Mouse (Mus musculus) MEL (cell line): ENCODE data around the gene Arhgap23. TPM values are rescaled to one million over a fixed set of nuclear protein-coding genes. Genes with fewer than 3 reads are reported as not detected.

Experiments used
- DNase-seq: peaks from one replicate; pipeline ENCODE4 v3.0.0; 2011; ENCODE audit warnings: low read depth, low spot score
- H3K27ac ChIP-seq: 2 replicates; pipeline ENCODE4 v1.5.1; 2012; ENCODE audit warnings: low read depth, mild to moderate bottlenecking, control low read depth, low read length, moderate library complexity; ENCODE audit not compliant: control insufficient read depth
- H3K27me3 ChIP-seq, 2 experiments: fragments of 150-350 bp in 1 of 2; sonication (generic) in 1 of 2; 2 replicates each; pipeline ENCODE4 v1.6.1; 2012; ENCODE audit warnings: low read length in 2 of 2, mild to moderate bottlenecking in 2 of 2, improper control_type of control experiment in 1 of 2, moderate library complexity in 1 of 2; ENCODE audit not compliant: insufficient read depth in 2 of 2, control insufficient read depth in 1 of 2
- H3K36me3 ChIP-seq, 2 experiments: 2 replicates each; pipeline ENCODE4 v1.6.1; 2012 to 2014; ENCODE audit warnings: low read length in 2 of 2, improper control_type of control experiment in 1 of 2, inconsistent platforms in 1 of 2, mild to moderate bottlenecking in 1 of 2; ENCODE audit not compliant: insufficient read depth in 2 of 2, control insufficient read depth in 1 of 2
- H3K4me1 ChIP-seq, 2 experiments: fragments of 150-350 bp in 1 of 2; sonication (generic) in 1 of 2; 2 replicates each; pipeline ENCODE4 v1.6.1; 2012; ENCODE audit warnings: low read length in 2 of 2, improper control_type of control experiment in 1 of 2, mild to moderate bottlenecking in 1 of 2; ENCODE audit not compliant: insufficient read depth in 2 of 2, control insufficient read depth in 1 of 2
- H3K4me3 ChIP-seq, 2 experiments: fragments of 150-350 bp in 1 of 2; sonication (generic) in 1 of 2; 2 replicates each; pipeline ENCODE4 v1.5.1; 2012; ENCODE audit warnings: low read depth in 2 of 2, low read length in 2 of 2, mild to moderate bottlenecking in 2 of 2, moderate library complexity in 2 of 2, control low read depth in 1 of 2, improper control_type of control experiment in 1 of 2; ENCODE audit not compliant: control insufficient read depth in 1 of 2, insufficient read depth in 1 of 2
- H3K79me2 ChIP-seq: 2 replicates; pipeline ENCODE4 v1.6.1; 2012; ENCODE audit warnings: mild to moderate bottlenecking, low read length, moderate library complexity; ENCODE audit not compliant: control insufficient read depth, poor library complexity, insufficient read depth
- H3K9ac ChIP-seq: 2 replicates; pipeline ENCODE4 v1.6.1; 2012; ENCODE audit warnings: low read depth, mild to moderate bottlenecking, control low read depth, low read length, moderate library complexity; ENCODE audit not compliant: control insufficient read depth, poor library complexity, severe bottlenecking
- H3K9me3 ChIP-seq: fragments of 150-350 bp; sonication (generic); replicated peaks from 2 replicates; pipeline ENCODE4 v1.6.1; 2012; ENCODE audit warnings: mild to moderate bottlenecking, low read length, improper control_type of control experiment, moderate library complexity; ENCODE audit not compliant: insufficient read depth
- BHLHE40 ChIP-seq: IDR thresholded peaks from 2 replicates; pipeline ENCODE4 v1.6.1; 2012; ENCODE audit warnings: low read depth, mild to moderate bottlenecking, inconsistent platforms, low read length, improper control_type of control experiment, borderline replicate concordance
- CHD1 ChIP-seq: IDR thresholded peaks from 2 replicates; pipeline ENCODE4 v1.6.1; 2012; ENCODE audit warnings: low read depth, mild to moderate bottlenecking, inconsistent platforms, low read length, improper control_type of control experiment
- CHD2 ChIP-seq: IDR thresholded peaks from 2 replicates; pipeline ENCODE4 v1.6.1; 2011; ENCODE audit warnings: low read length, improper control_type of control experiment
- GABPA ChIP-seq: IDR thresholded peaks from 2 replicates; pipeline ENCODE4 v1.6.1; 2012; ENCODE audit warnings: low read depth, mild to moderate bottlenecking, inconsistent platforms, low read length, improper control_type of control experiment, moderate library complexity
- HCFC1 ChIP-seq: IDR thresholded peaks from 2 replicates; pipeline ENCODE4 v1.6.1; 2012; ENCODE audit warnings: low read depth, mild to moderate bottlenecking, inconsistent platforms, low read length, improper control_type of control experiment, moderate library complexity
- KAT2A ChIP-seq: conservative IDR thresholded peaks from 2 replicates; pipeline ENCODE4 v1.6.1; 2012; ENCODE audit warnings: low read depth, low read length, improper control_type of control experiment, inconsistent platforms
- MAFK ChIP-seq: IDR thresholded peaks from 2 replicates; pipeline ENCODE4 v1.6.1; 2011; ENCODE audit warnings: low read depth, mild to moderate bottlenecking, low read length, improper control_type of control experiment, borderline replicate concordance
- MAZ ChIP-seq: IDR thresholded peaks from 2 replicates; pipeline ENCODE4 v1.6.1; 2012; ENCODE audit warnings: low read depth, mild to moderate bottlenecking, inconsistent platforms, low read length, improper control_type of control experiment
- NELFE ChIP-seq: IDR thresholded peaks from 2 replicates; pipeline ENCODE4 v1.6.1; 2011; ENCODE audit warnings: low read depth, low read length, improper control_type of control experiment
- NRF1 ChIP-seq: IDR thresholded peaks from 2 replicates; pipeline ENCODE4 v1.6.1; 2014; ENCODE audit warnings: low read depth, mild to moderate bottlenecking, inconsistent platforms, low read length, improper control_type of control experiment, moderate library complexity; ENCODE audit not compliant: poor library complexity, insufficient read depth, severe bottlenecking
- POLR2A ChIP-seq, 2 experiments: IDR thresholded peaks; 2 replicates each; pipeline ENCODE4 v1.6.1; 2011 to 2012; ENCODE audit warnings: low read length in 2 of 2, mild to moderate bottlenecking in 2 of 2, control low read depth in 1 of 2, improper control_type of control experiment in 1 of 2, low read depth in 1 of 2, moderate library complexity in 1 of 2; ENCODE audit not compliant: control insufficient read depth in 1 of 2, insufficient read depth in 1 of 2, poor library complexity in 1 of 2
- POLR2AphosphoS2 ChIP-seq: IDR thresholded peaks from 2 replicates; pipeline ENCODE4 v1.6.1; 2011; ENCODE audit warnings: low read length, improper control_type of control experiment
- RAD21 ChIP-seq: IDR thresholded peaks from 2 replicates; pipeline ENCODE4 v1.6.1; 2011; ENCODE audit warnings: mild to moderate bottlenecking, low read depth, low read length, improper control_type of control experiment
- SIN3A ChIP-seq: IDR thresholded peaks from 2 replicates; pipeline ENCODE4 v1.6.1; 2012; ENCODE audit warnings: low read length, improper control_type of control experiment, inconsistent platforms
- TAL1 ChIP-seq: IDR thresholded peaks from 2 replicates; pipeline ENCODE4 v1.6.1; 2012; ENCODE audit warnings: mild to moderate bottlenecking, inconsistent platforms, low read length, moderate library complexity, mixed read lengths
- TBP ChIP-seq: IDR thresholded peaks from 2 replicates; pipeline ENCODE4 v1.8.0; 2011; ENCODE audit warnings: low read depth, low read length, improper control_type of control experiment
- TCF12 ChIP-seq: IDR thresholded peaks from 2 replicates; pipeline ENCODE4 v1.6.1; 2014; ENCODE audit warnings: low read depth, mild to moderate bottlenecking, inconsistent platforms, low read length, improper control_type of control experiment, moderate library complexity
- UBTF ChIP-seq: IDR thresholded peaks from 2 replicates; pipeline ENCODE4 v1.6.1; 2012; ENCODE audit warnings: low read depth, mild to moderate bottlenecking, inconsistent platforms, low read length, improper control_type of control experiment, moderate library complexity, borderline replicate concordance; ENCODE audit not compliant: insufficient read depth
- ZC3H11A ChIP-seq: IDR thresholded peaks from 2 replicates; pipeline ENCODE4 v1.6.1; 2012; ENCODE audit warnings: low read depth, mild to moderate bottlenecking, inconsistent platforms, low read length, improper control_type of control experiment
- ZKSCAN1 ChIP-seq: IDR thresholded peaks from 2 replicates; pipeline ENCODE4 v1.6.1; 2012; ENCODE audit warnings: low read depth, mild to moderate bottlenecking, inconsistent platforms, low read length, improper control_type of control experiment, moderate library complexity
- ZMIZ1 ChIP-seq: IDR thresholded peaks from 2 replicates; pipeline ENCODE4 v1.6.1; 2012; ENCODE audit warnings: low read depth, mild to moderate bottlenecking, inconsistent platforms, low read length, improper control_type of control experiment, moderate library complexity
- ZNF384 ChIP-seq: IDR thresholded peaks from 2 replicates; pipeline ENCODE4 v1.6.1; 2012; ENCODE audit warnings: low read depth, mild to moderate bottlenecking, inconsistent platforms, low read length, improper control_type of control experiment
- polyA plus RNA-seq, 2 experiments: library from polyadenylated mRNA; stranded (reverse) in 1 of 2; unstranded in 1 of 2; fragments of >175 nt in 1 of 2; fragments of >200 nt in 1 of 2; gene quantifications; 2 replicates each; pipeline versions ENCODE4 v1.2.1 to v1.2.4; 2012; ENCODE audit warnings: low replicate concordance in 2 of 2, low read depth in 1 of 2; ENCODE audit not compliant: insufficient read length in 2 of 2, insufficient read depth in 1 of 2, missing spikeins in 1 of 2
- total RNA-seq: library from RNA; depleted of rRNA; stranded (reverse); fragments of 300-350 nt; gene quantifications from 2 replicates; pipeline ENCODE4 v1.2.3, GENCODE M21; 2012

Arhgap23 gene
- total and polyA plus RNA-seq, 3 experiments, result 1.7 to 7.5 TPM; not detected in 1

- H3K27ac ChIP-seq, result no peak overlapping the region
- no peak for DNase-seq
- TF ChIP-seq RAD21 (no peak), POLR2AphosphoS2 (no peak), CHD1 (no peak), NRF1 (no peak)
- TF ChIP-seq, all 39 proteins: peak for 0
- no peaks in the 10 kb centered on the region for H3K4me1 ChIP-seq
- no peaks in the 10 kb centered on the region for H3K27me3 ChIP-seq
- H3K9ac ChIP-seq, result no peak overlapping the region
- H3K4me3 ChIP-seq, result no peak overlapping the region
- no peaks in the 10 kb centered on the region for H3K9me3 ChIP-seq
- no peaks in the 10 kb centered on the region for H3K79me2 ChIP-seq
- no peaks in the 10 kb centered on the region for H3K36me3 ChIP-seq
These were observed 82.2 kb downstream of the Arhgap23 start for GRCm38 (mm10) chr11:97497543-97497942.

- TF ChIP-seq ZNF384, result no peak
- TF ChIP-seq TBP, result no peak
- no peak for TF ChIP-seq MAFK
- no peak for TF ChIP-seq ZC3H11A
- TF ChIP-seq NELFE, result no peak
- no peak for TF ChIP-seq KAT2A
- TF ChIP-seq CHD2, result no peak
- no peak for TF ChIP-seq POLR2A (IDR thresholded peaks at IDR 0.05; ENCODE audit: control insufficient read depth in 1 of 2, insufficient read depth in 1 of 2, low read depth in 1 of 2, low read length in 2 of 2, poor library complexity in 1 of 2)
- no peak for TF ChIP-seq GABPA
- TF ChIP-seq RAD21, result no peak
- TF ChIP-seq ZMIZ1, result no peak
- no peak for TF ChIP-seq MAZ
- no peak for TF ChIP-seq TCF12
- no peak for TF ChIP-seq ZKSCAN1
- TF ChIP-seq TAL1, result no peak
- no peak for TF ChIP-seq SIN3A
- TF ChIP-seq BHLHE40, result no peak
- TF ChIP-seq UBTF, result no peak
- no peak for TF ChIP-seq CHD1
- TF ChIP-seq HCFC1, result no peak
- Histone ChIP-seq H3K9ac (no peak within 1 kb of the TSS), H3K79me2 (no peaks in the 10 kb centered on the region), H3K27ac (no peak within 1 kb of the TSS), H3K27me3 (no peaks in the 10 kb centered on the region), H3K4me3 (no peak within 1 kb of the TSS), H3K4me1 (no peaks in the 10 kb centered on the region), H3K9me3 (no peaks in the 10 kb centered on the region), H3K36me3 (no peaks in the 10 kb centered on the region)
- no peak for DNase-seq
These were observed 84.8 kb downstream of the Arhgap23 start, which contains the start of gene 4933428G20Rik for GRCm38 (mm10) chr11:97499865-97500719. Gene 4933428G20Rik (minus strand): TSS chr11:97500340.
